Mouse (Mus musculus) kidney, adult 9 months (tissue): Measurements from ENCODE around the gene Acsm2.
A peak's percentile ranks its signal among the peaks of the same experiment; 100 is the strongest.

Experiments
- DNase-seq: peaks from one replicate; pipeline ENCODE4 v3.0.0; 2022

Acsm2 gene

DNA sequence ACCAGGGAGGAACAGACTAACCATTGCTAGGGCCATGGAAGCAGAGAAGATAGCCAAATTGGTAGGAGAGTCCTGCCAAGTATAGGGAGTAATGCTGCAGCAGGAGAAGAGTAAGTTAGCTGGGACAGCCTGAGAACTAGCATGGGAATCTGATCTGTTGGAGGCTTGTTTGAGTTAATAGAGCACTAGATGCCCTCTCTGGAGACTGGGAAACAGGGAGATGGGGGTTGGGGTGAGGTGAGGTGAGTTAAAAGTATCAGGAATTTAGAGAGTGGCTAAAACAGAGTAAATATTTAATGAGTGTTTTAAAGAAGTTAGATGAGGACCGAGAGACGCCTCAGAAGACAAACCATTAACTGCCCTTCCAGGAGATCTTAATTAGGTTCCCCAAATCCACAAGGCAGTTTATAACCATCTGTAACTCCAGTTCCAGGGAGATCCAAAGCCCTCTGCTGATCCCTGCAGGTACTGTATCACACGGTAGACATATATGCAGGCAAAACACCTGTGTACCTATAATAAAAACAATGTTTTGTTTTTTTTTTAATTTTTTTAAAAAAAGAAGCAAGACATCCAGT is 40.5 kb downstream of the Acsm2 start:
- peak; percentile 89 for DNase-seq

DNA sequence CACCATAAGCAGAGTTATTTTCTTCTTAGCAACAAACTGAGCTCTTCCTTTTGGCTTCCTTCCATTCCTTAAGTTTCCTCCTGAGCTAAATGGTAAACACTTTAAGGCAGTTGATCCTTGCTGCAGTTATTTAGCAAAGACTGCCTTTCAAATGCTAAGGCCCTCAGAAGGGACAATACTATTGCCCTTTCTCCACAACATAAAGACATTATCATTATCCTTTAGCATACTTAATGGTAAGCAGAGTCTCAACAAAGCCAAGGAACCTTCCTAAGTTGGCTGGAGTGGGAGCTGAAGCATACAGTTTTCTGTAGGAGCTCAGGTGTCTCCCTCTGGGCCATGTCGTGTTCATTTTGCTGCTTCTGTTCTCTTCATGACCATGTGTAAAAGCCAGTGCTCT is 41.2 kb downstream of the Acsm2 start:
- DNase-seq = no peak

DNA sequence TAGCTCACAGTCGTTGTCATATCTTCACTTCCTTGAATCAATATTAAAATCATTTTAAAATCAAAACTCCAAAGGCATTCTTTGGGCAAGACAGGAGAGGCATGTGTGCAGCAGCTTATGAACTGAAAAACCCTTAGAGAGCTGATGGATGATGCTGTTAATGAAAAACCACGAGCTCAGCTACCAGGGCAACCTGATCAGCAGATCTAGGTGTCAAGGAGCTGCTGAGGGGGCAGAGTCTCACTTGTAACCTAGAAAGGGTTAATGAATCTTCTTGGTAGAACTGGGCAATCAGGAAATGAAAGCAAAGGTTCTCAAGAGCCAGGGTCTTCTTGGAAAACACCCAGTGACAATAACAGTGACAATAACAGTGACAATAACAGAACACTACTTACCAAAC is 42.4 kb downstream of the Acsm2 start:
- peak; percentile 88 for DNase-seq

DNA sequence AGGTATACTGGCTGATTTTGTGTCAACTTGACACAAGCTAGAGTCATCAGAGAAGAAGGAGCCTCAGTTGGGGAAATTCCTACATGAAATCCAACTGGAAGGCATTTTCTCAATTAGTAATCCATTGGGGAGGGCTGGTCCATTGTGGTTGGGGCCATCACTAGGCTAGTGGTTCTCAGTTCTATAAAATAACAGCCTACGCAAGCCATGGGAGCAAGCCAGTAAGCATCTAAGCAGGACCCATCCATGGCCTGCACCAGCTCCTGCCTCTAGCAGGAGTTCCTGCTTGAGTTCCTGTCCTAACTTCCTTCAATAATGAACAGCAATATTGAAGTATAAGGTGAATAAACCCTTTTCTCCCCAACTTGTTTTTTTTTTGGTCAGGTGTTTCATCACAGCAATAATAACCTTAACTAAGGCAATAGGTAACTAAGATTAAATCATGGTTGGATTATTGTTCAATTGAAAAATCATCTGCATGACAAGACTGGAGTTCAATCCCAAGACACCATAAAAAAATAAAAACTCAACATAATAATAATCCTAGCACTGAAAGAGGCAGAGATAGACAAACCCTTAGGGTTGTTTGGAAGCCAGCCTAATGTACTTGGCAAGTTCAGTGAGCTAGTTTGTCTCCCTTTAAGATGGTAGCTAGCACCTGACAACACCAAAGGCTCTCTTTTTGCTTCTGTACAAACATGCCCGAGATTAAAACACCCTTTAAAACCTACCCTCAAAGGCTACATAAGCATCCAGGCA is 47.2 kb downstream of the Acsm2 start:
- peak; percentile 87 for DNase-seq

DNA sequence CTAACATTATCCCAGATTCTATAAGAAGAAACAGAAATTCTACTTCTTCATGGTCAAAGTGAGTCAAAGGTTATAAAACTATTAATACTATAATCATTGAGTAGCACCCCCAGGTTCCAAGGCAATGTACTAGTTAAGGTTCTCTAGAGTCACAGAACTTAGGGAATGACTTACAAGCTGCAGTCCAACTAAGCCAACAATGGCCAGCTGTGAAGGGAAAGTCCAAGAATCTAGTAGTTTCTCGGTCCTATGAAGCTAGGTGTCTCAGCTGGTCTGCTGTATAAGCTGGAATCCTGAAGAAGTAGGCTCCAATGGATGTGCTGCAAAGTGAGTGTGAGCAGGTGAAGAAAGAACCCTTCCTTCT is 47.8 kb downstream of the Acsm2 start:
- DNase-seq = peak; percentile 75

DNA sequence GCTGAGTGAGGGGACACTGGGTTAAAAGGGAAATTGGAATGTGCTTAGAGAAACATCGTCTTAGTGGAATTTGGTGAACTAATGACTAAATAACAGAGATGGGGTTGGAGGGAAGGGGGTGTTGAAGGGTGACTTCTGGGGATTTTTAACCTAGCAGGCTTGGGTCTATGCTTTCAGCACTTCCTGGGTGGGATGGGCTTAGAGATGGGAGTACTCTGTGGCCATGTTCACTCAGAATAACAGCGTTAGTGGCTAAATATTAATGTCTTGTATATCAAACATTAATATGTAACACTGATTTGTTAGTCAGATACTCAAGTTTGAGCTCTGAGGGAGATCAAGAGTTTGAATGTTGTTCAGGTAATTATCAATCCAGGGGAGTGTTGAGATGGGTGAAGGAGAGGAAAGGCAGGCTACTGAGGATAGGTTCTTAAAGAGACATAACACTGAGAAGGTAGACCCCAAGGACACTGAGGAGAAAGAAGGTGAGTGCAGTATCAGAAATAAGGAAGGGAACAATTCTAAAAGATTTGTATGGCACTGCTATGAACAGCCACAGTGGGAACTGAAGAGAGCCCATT is 50.9 kb downstream of the Acsm2 start:
- DNase-seq = peak; percentile 92

DNA sequence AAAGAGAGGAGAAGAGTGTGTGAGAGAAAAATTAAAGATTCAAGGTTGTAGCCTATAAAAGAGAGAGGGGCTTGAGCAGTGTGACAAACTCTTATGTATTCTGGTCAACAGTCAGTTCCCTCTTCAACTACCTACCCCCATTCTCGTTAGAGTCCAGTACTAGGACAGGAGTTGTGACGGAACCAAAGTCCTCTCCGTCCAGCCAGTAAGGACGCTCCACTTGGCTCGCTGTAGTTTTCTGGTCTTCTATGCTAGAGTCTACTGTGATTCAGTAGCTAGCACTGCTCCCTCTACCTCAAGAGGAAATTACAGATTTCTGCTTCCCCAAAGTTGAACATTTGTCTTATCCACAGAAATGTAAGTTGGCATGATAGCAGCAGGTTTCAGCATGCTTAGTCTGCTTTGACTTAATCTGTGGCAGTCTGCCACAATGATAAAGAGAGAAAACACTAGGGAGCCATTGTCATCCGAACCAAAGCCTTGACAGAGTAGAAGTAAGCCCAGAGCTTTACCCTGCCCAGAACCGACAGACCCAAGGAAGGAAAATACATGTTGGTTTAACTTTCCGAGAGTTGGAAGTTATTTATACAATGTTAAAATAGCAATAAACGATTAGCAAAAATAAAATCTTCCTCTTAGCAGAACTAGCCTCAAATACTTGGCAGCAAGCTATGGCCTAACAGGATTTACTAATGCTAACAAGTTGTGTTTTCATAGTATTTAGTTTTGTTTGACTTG is 52.0 kb downstream of the Acsm2 start:
- peak; percentile 86 for DNase-seq

DNA sequence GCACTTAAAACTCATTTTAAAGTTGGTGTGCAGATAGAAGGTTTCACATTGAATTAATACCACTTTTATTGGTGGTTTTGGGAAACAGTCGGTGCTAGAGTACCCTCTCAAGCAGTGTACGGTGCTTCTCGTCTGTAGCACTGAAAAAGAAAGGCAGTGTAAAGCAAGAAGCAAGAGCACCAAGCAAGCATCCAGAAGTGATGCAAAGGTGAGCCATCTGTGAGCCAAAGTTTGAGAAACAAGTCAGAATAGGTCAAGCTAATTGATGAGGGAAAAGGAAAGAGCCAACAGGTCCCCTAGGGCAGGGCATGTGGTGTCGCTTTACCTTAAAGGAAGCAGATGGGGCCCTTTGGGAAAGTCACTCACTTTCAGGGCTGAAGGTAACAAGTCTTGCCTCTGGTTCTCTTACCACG is 52.5 kb downstream of the Acsm2 start, which contains the start of gene Acsm1:
Gene Acsm1, plus strand, starts transcription at position 363 of the 413 bp plus-strand sequence.
- DNase-seq = no peak

DNA sequence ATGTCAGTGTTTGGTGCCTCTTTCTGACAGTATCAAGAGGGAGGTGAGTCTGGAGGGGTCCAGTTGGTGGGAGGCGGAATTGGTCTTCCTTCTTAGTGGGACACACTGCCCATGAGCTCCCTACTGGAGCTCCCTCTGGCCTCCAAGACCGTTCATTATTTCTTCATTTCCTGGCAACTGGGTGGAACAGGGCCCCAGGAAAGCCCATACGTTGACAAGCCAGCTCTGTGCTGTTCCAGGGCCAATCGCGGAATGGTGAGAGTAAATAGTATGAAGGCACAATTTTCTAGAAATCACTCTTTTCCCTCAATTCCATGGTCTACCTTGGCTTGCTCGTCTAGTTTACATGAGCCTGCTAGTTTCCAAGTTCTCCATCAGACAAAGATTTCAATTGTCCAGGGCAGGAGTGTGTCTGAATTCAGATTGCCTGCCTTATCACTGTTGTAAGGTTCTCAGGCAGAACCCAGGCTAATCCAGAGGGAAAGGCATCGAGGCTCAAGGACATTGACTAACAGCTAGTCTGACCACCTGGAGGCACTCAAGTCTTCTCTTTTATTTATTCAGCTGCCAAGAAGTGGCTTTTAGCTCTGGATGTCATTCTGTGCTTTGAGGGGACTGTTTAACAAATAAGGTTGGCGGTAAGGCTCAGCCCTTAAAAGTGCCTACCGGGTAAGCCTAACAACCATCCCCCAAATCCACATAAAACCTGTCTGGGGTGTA is 53.8 kb downstream of the Acsm2 start:
- peak; percentile 48 for DNase-seq

DNA sequence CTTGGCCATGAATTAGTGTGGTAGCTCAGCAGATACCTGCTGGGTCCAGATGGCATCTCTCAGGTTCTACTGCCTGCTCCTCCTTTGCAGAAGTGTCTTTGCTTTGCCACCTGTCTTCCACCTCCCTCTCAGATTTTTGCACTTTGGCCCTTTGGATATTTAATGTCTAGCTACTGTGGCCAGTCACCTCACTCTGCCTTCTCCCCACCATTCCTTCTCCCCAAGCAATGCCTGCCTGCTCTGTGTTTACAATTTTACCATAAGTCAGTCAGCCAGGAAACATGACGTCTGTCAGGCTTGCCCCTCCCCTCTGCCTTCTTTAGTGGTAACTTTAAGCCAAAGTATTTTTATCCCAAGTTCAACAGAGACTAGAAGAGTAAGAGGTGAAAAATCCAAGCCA is 62.4 kb downstream of the Acsm2 start:
- peak; percentile 75 for DNase-seq

DNA sequence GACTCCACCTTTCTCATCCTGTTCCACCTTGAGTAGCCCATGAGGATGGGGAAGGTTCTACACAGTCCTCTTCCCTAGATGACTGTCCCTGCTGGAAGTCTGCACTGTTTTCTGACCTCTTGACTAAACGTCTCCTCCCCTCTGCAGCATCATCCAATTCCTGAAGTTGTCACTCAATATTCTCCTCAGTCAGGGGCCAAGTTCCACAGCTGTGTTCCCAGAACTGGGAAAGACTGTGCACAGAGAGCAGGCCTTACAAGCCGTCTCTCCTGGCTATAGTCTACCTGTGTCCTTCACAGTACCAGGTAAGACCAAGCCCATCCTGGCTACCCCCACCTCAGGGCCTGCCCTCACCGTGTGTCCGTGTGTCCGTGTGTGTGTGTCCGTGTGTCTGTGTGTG is 63.5 kb downstream of the Acsm2 start:
- DNase-seq = peak; percentile 82

DNA sequence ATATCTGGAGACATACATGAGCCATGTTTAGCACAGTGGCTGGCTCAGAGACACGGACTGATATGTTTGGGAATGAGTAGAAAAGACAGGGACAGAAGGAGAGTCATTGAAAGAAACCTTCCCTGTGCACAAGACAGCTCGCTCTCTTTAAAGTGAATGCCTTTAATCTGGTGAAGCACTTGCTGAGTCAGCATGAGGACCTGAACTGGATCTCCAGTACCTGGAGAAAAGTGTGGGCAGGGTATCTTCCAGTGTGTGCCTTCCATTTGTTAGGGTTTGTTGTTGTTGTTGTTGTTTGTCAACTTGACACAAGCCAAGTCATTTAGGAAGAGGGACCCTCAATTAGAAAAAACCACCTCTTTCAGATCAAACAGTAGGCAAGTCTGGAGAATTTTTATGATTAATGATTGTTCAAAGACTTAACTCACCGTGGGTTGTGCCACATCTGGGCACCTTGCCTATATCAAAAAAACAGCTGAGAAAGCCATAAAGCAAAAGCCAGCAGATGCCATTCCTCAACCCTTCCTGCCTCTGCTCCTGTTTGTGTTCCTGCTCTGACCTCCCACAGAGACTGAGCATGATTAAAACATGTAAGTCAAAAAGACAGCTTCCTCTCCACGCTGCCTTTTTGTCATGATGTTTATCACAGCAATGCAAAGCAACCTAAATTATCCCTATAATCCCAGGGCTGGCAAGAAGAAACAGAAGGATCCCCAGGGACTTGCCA is 64.2 kb downstream of the Acsm2 start:
- peak; percentile 82 for DNase-seq

DNA sequence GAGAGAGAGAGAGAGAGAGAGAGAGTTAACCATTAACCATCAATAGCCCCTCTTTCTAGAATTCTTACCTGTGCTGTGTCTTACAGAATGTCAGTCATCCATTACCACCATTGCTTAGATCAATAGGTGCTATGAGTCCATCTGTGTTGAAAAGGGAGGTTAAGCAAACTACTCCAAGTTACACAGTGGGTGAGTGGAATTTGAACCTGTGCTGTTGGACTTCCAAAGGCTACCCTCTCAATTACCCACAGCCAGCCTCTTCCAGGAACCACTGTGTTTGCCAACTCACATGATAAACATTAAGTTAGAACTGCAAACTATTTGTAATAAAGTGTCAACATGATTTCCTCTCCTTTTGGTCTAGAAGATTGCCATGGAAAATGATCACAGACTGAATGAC is 66.0 kb downstream of the Acsm2 start:
- peak; percentile 87 for DNase-seq

DNA sequence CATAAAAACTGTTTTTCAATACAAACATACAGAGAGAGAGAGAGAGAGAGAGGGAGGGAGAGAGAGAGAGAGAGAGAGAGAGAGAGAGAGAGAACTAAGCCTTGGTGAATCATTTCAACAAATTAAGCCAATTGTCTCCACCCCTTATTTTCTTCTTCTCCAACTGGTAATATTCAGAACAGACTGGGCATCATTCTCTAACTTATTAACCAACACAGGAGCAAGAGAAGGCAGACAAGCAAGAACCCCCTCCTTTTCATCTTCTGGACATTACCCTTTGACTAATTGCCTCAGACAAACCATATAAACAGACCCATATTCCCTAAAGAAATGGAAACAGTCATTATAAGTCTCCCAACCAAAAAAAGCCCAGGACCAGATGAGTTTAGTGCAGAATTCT is 84.6 kb downstream of the Acsm2 start:
- peak; percentile 72 for DNase-seq

DNA sequence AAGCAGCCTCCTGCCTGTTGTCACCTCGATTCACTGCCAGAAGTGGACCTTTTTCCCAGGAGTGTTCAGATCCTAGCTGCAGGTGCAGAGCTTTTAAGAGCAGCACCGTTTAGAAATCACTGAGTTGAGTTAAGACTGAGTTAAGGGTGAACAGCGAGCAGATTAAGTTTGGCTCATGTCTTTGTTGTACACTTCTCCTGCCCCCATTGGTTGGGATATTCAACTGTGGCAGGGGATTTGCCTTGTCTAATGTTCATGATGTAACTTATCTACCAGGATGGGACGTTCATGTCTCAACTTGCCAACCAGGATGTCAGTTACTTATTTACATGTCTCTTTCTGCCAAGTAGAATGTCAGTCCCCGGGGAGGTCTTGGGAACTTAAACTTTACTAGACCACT is 88.2 kb downstream of the Acsm2 start:
- peak; percentile 82 for DNase-seq
